Mouse (Mus musculus): ENCODE measurements around the gene Snrnp200. TPM values are rescaled to one million over a fixed set of nuclear protein-coding genes. Genes with fewer than 3 reads are reported as not detected.
"Not testable (repeated sequence)": the region's sequence is repeated elsewhere in the genome, so short reads cannot be mapped to it uniquely, and the experiment has no call there.

Gene Snrnp200
- 81.5 and 98.9 TPM in 2 replicates for polyA plus RNA-seq (2012; rRNA removed)

GRCm38 (mm10) chr2:127207547-127208451 is at the start of gene Snrnp200, which contains the start of gene 1810024B03Rik:
TSS of gene Snrnp200 (plus strand) at chr2:127208386.
TSS of gene 1810024B03Rik (minus strand) at chr2:127208280.
- TF ChIP-seq POLR2A (IDR thresholded peaks at IDR 0.05; ENCODE audit: borderline replicate concordance, extremely low read depth, insufficient read depth, insufficient read length, poor library complexity, severe bottlenecking) (no peak; the same call in 1 of the 2 replicates), CTCF (IDR thresholded peaks at IDR 0.05; ENCODE audit: borderline replicate concordance, extremely low read depth, insufficient read depth, insufficient read length) (no peak)
- DNase-seq (ENCODE audit: low read depth), result peak; percentile 99

GRCm38 (mm10) chr2:127165675-127166074 is 42.5 kb upstream of the Snrnp200 start:
- TF ChIP-seq CTCF (IDR thresholded peaks at IDR 0.05; ENCODE audit: borderline replicate concordance, extremely low read depth, insufficient read depth, insufficient read length), result no peak
- no peak for TF ChIP-seq POLR2A (IDR thresholded peaks at IDR 0.05; ENCODE audit: borderline replicate concordance, extremely low read depth, insufficient read depth, insufficient read length, poor library complexity, severe bottlenecking)
- DNase-seq (ENCODE audit: low read depth), result no peak

DNA sequence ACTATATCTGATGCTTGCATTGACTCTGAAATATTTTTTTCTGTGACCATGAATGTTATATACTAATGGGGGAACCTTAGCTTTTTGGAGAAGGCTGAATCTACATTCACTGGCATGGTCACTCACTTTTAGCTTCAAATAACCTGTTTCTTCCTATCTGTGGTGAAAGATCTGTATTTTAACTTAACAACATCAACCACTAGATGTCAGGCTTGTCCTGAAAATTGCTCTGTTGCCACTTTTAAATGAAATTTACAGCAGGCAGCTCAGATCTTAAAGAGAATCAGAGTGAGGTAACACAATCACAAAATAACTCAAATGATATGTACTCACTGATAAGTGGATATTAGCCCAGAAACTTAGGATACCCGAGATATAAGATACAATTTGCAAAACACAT is 41.9 kb upstream of the Snrnp200 start:
- peak; percentile 76 for DNase-seq (ENCODE audit: low read depth)

GRCm38 (mm10) chr2:127182598-127183381 is 25.4 kb upstream of the Snrnp200 start:
- TF ChIP-seq POLR2A (IDR thresholded peaks at IDR 0.05; ENCODE audit: borderline replicate concordance, extremely low read depth, insufficient read depth, insufficient read length, poor library complexity, severe bottlenecking) (peak; percentile 71; the same call in 1 of the 2 replicates), CTCF (IDR thresholded peaks at IDR 0.05; ENCODE audit: borderline replicate concordance, extremely low read depth, insufficient read depth, insufficient read length) (no peak)
- peak; percentile 98 for DNase-seq (ENCODE audit: low read depth)

More for the DNA sequence above, 41.9 kb upstream of the Snrnp200 start:
- 0 out of 2 replicates have a peak, but pooled peaks have one; percentile 8 for TF ChIP-seq CTCF (IDR thresholded peaks at IDR 0.05; ENCODE audit: borderline replicate concordance, extremely low read depth, insufficient read depth, insufficient read length)

DNA sequence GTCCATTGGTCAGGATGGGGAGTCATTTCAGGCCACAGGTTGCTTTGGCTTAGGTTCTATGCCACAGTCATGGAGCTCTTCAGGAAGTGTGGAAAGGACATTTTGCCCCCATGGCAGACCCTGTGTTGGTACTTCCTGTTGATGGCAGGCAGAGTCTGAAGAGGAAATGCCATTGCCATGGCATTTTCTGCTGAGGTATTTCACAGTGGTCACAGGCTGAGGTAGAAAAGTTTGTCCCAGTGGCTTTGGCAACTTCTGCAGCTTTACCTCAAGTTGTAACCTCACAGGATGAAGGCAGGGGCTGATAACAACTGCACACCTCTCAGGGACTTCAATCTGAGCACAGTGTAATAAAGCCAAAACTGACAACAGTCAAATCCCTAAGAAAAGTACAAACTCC is 18.6 kb upstream of the Snrnp200 start:
- no peak for TF ChIP-seq POLR2A (IDR thresholded peaks at IDR 0.05; ENCODE audit: borderline replicate concordance, extremely low read depth, insufficient read depth, insufficient read length, poor library complexity, severe bottlenecking)
- TF ChIP-seq CTCF (IDR thresholded peaks at IDR 0.05; ENCODE audit: borderline replicate concordance, extremely low read depth, insufficient read depth, insufficient read length), result no peak
- no peak for DNase-seq (ENCODE audit: low read depth)

- DNase-seq (ENCODE audit: low read depth), result peak; percentile 78
- no peak for TF ChIP-seq POLR2A (IDR thresholded peaks at IDR 0.05; ENCODE audit: borderline replicate concordance, extremely low read depth, insufficient read depth, insufficient read length, poor library complexity, severe bottlenecking)
- peak; percentile 72; the same call in 1 of the 2 replicates for TF ChIP-seq CTCF (IDR thresholded peaks at IDR 0.05; ENCODE audit: borderline replicate concordance, extremely low read depth, insufficient read depth, insufficient read length)
These were observed 3.3 kb upstream of the Snrnp200 start for GRCm38 (mm10) chr2:127204932-127205331.

DNA sequence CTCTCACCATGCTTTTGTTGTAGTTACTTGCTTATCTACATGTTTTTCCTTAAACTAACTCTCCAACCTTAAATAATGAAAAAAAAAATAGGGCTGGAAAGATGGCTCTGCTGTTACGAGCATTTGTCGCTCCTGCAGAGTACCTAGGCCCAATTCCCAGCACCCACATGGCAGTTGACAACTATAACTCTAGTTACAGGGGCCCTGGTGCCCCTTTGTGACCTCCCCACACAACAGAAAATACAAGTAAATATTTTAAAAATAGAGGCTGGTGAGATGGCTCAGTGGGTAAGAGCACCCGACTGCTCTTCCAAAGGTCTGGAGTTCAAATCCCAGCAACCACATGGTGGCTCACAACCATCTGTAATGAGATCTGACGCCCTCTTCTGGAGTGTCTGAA is 2.2 kb upstream of the Snrnp200 start:
- DNase-seq (ENCODE audit: low read depth), result not testable (repeated sequence)

GRCm38 (mm10) chr2:127206916-127207315 is 1.3 kb upstream of the Snrnp200 start:
- no peak for TF ChIP-seq CTCF (IDR thresholded peaks at IDR 0.05; ENCODE audit: borderline replicate concordance, extremely low read depth, insufficient read depth, insufficient read length)
- no peak for TF ChIP-seq POLR2A (IDR thresholded peaks at IDR 0.05; ENCODE audit: borderline replicate concordance, extremely low read depth, insufficient read depth, insufficient read length, poor library complexity, severe bottlenecking)
- no peak for DNase-seq (ENCODE audit: low read depth)

- no peak for TF ChIP-seq POLR2A (IDR thresholded peaks at IDR 0.05; ENCODE audit: borderline replicate concordance, extremely low read depth, insufficient read depth, insufficient read length, poor library complexity, severe bottlenecking)
- TF ChIP-seq CTCF (IDR thresholded peaks at IDR 0.05; ENCODE audit: borderline replicate concordance, extremely low read depth, insufficient read depth, insufficient read length), result no peak
- DNase-seq (ENCODE audit: low read depth), result no peak
These were observed 225 bp downstream of the Snrnp200 start for GRCm38 (mm10) chr2:127208452-127208769.

GRCm38 (mm10) chr2:127210701-127211100 is 2.5 kb downstream of the Snrnp200 start:
- TF ChIP-seq CTCF (IDR thresholded peaks at IDR 0.05; ENCODE audit: borderline replicate concordance, extremely low read depth, insufficient read depth, insufficient read length), result no peak
- no peak for TF ChIP-seq POLR2A (IDR thresholded peaks at IDR 0.05; ENCODE audit: borderline replicate concordance, extremely low read depth, insufficient read depth, insufficient read length, poor library complexity, severe bottlenecking)
- DNase-seq (ENCODE audit: low read depth), result no peak

DNA sequence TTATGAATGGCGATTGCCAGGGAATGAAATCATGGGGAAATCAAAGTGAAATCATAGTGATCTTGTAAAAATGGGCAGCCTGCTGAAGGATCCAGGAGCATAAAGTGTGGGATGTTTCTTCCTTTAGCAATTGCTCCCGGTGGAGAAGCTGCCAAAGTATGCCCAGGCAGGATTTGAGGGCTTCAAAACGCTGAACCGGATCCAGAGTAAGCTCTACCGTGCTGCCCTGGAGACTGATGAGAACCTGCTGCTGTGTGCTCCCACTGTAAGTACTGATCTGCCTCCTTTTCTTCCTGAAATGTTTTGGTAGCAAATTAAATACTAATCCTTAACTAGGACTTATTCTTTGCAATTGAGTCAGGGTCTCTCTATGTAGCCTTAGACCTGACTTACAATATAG is 9.6 kb downstream of the Snrnp200 start:
- no peak for TF ChIP-seq POLR2A (IDR thresholded peaks at IDR 0.05; ENCODE audit: borderline replicate concordance, extremely low read depth, insufficient read depth, insufficient read length, poor library complexity, severe bottlenecking)
- TF ChIP-seq CTCF (IDR thresholded peaks at IDR 0.05; ENCODE audit: borderline replicate concordance, extremely low read depth, insufficient read depth, insufficient read length), result no peak
- no peak for DNase-seq (ENCODE audit: low read depth)

Data from brain, embryonic 14.5 days (tissue).